Mouse (Mus musculus) spleen, adult 2 months (tissue): ENCODE data around the gene Hip1r. TPM values are rescaled to one million over a fixed set of nuclear protein-coding genes. Genes with fewer than 3 reads are reported as not detected.
A peak's percentile ranks its signal among the peaks of the same experiment; 100 is the strongest.

ENCODE experiments used
- DNase-seq, 2 experiments: peaks; one replicate each; pipeline versions ENCODE4 v3.0.0 to v3.0.0-alpha.2; 2012 to 2021; ENCODE audit warnings: low spot score in 2 of 2, low read depth in 1 of 2
- H3K27ac ChIP-seq: fragments of 200-500 bp; 2 replicates; pipeline ENCODE4 v1.5.1; 2012; ENCODE audit warnings: low read length, inconsistent platforms; ENCODE audit not compliant: insufficient read depth
- H3K27me3 ChIP-seq: fragments of 200-500 bp; 2 replicates; pipeline ENCODE4 v1.6.1; 2012; ENCODE audit warnings: mild to moderate bottlenecking, moderate library complexity, low read length, inconsistent platforms; ENCODE audit not compliant: control insufficient read depth, insufficient read depth
- H3K36me3 ChIP-seq: fragments of 200-500 bp; 2 replicates; pipeline ENCODE4 v1.6.1; 2012; ENCODE audit warnings: mild to moderate bottlenecking, low read length, inconsistent platforms; ENCODE audit not compliant: control insufficient read depth, insufficient read depth
- H3K4me1 ChIP-seq: fragments of 200-500 bp; 2 replicates; pipeline ENCODE4 v1.6.1; 2011; ENCODE audit warnings: inconsistent platforms; ENCODE audit not compliant: control insufficient read depth, insufficient read depth, insufficient read length
- H3K4me3 ChIP-seq: fragments of 200-500 bp; 2 replicates; pipeline ENCODE4 v1.5.1; 2011; ENCODE audit warnings: mild to moderate bottlenecking, inconsistent platforms; ENCODE audit not compliant: insufficient read depth, insufficient read length; ENCODE audit errors: extremely low read depth
- CTCF ChIP-seq: fragments of 200-500 bp; IDR thresholded peaks from 2 replicates; pipeline ENCODE4 v1.5.1; 2011; ENCODE audit warnings: mild to moderate bottlenecking, inconsistent platforms; ENCODE audit not compliant: insufficient read depth, insufficient read length, insufficient replicate concordance; ENCODE audit errors: extremely low read depth
- POLR2A ChIP-seq: fragments of 200-500 bp; IDR thresholded peaks from 2 replicates; pipeline ENCODE4 v1.6.1; 2011; ENCODE audit warnings: low read depth, low read length, inconsistent platforms
- whole genome bisulfite sequencing: fragments of 180-500 bp; shearing (Covaris S2); methylation state at CpG from one replicate; pipeline ENCODE4 v1.1.7; 2018; 5-methylcytosine and 5-hydroxymethylcytosine counted together
- polyA plus RNA-seq: library from polyadenylated mRNA; depleted of rRNA; stranded (reverse); fragments of >200 nt; gene quantifications from 2 replicates; pipeline ENCODE4 v1.2.3, GENCODE M21; 2012

Hip1r gene
- polyA plus RNA-seq, 1 experiment: 46.3 TPM

DNA sequence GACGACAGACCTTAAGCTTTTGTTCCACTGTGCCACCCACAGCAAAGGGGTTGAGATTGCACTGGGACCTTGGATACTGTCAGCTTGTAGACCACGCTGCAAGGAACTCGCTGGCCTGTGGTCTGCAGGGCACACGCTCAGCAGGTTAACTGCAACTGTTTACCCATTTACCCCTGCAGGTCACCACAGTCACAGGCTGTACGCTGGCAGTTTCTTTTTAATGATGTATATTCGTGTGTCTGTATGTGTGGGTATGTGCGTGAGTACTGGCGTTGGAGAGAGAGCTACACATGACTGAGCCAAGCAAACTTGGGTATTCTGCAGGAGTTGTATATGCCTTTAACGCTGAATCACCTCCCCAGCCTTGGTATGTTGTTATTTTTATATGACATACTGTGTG is 45.2 kb downstream of the Hip1r start:
- Histone ChIP-seq H3K4me1 (peaks cover 71% of the 10 kb centered on the region), H3K4me3 (no peak overlapping the region), H3K27ac (peak overlapping the region; percentile 51; the same call in 1 of the 2 replicates), H3K36me3 (no peaks in the 10 kb centered on the region), H3K27me3 (no peaks in the 10 kb centered on the region)
- 35% methylated on average over 9 of the region's 9 CpGs for WGBS
- no peak for DNase-seq
- TF ChIP-seq POLR2A: no peak
- TF ChIP-seq CTCF: no peak

DNA sequence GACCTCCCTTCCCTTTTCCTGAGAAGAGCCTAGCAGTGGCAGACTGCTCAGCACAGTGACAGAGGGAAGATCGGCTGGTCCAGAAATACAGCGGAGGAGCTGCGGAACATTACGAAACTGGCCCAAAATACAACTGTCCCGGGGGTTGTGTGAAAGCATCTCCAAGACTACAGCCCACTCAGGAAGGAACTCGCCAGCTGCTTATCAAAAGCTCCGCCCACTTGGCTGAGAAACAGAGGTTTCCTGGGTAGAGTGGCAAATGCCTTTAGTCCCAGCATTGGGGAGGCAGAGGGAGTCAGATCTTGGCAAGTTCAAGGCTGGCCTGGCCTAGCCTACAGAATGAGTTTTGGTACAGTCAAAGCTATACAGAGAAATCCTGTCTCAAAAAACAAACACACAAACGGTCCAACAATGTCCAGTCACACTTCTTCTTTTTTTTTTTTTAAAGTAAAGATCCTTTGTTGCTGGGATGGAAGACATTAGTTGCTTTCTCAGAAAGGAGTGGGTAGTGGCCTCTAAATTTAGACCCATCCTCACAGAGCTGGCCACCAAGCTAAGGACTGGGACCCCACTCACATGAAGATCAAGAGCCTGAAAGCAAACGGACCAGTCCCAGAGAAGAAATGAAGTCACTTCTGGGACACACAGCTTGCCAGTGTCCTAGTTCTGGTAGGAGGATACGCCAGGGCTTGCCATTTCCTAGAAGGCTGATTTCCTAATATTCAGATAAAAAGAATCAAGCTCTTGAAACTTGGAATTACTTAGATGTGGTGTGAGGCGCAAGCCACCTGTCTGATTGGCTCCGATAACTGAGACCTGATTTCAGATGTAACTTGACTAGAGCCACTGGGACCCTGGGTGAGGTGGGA is 46.2 kb downstream of the Hip1r start:
- H3K27ac ChIP-seq: peak overlapping the region; percentile 51
- WGBS: 29% methylated on average over 12 of the region's 12 CpGs
- no peaks in the 10 kb centered on the region for H3K36me3 ChIP-seq

DNA sequence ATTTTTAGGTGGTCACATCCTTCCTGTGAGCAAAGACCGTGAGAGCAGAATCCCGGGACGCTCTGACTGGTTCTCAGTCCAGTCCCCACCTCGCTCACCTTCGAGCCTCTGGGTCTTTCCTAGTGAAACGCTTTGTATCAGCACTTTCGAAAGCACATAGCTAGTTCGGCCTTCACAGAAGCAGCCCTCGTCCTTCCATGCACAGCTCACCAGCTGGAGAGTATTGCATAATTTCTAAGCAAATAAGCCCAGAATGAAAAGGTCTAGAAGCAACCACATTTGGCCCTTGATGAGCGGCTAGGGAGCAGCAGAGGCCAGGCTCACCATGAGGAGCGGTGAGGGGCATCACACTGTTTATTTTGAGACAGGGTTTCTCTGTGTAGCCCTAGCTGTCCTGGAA is 47.7 kb downstream of the Hip1r start:
- WGBS: 77% methylated on average over 11 of the region's 11 CpGs
- H3K4me1 ChIP-seq: peaks cover 76% of the 10 kb centered on the region
- no peak for DNase-seq

More for the DNA sequence above, 46.2 kb downstream of the Hip1r start:
- H3K4me1 ChIP-seq: peaks cover 69% of the 10 kb centered on the region
- DNase-seq: peak in 1 of 2 experiments; percentile 46
- 0 out of 2 replicates have a peak overlapping the region, but pooled peaks have one; percentile 1 for H3K4me3 ChIP-seq
- no peaks in the 10 kb centered on the region for H3K27me3 ChIP-seq
- TF ChIP-seq CTCF (no peak), POLR2A (no peak)

DNA sequence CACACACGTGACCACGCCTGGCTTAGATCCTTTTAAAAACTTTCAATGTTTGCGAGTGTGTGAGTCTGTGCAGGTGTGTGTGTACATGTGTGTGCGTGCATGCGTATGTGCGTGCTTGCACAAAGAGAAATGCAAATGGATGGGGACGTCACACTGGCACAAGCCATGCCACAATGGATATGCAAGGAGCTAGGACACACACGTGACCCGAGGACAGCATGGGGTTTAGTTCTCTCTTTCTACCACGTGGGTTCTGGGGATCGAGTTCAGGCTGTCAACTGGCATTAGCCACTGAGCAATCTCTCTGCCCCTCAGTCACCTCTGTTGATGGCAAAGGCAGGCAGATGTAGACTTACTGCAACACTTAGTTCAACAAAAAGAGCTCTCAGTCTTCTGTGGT is 48.3 kb downstream of the Hip1r start:
- no peak for DNase-seq
- peaks cover 77% of the 10 kb centered on the region for H3K4me1 ChIP-seq
- H3K27ac ChIP-seq: peak overlapping the region; percentile 87
- H3K4me3 ChIP-seq: no peak overlapping the region
- no peaks in the 10 kb centered on the region for H3K27me3 ChIP-seq
- H3K36me3 ChIP-seq: no peaks in the 10 kb centered on the region
- WGBS: 54% methylated on average over 11 of the region's 11 CpGs
- TF ChIP-seq POLR2A (no peak), CTCF (no peak)

More for the DNA sequence above, 47.7 kb downstream of the Hip1r start:
- H3K27ac ChIP-seq: no peak overlapping the region
- H3K4me3 ChIP-seq: no peak overlapping the region
- H3K27me3 ChIP-seq: no peaks in the 10 kb centered on the region
- no peaks in the 10 kb centered on the region for H3K36me3 ChIP-seq
- TF ChIP-seq POLR2A: no peak
- no peak for TF ChIP-seq CTCF

DNA sequence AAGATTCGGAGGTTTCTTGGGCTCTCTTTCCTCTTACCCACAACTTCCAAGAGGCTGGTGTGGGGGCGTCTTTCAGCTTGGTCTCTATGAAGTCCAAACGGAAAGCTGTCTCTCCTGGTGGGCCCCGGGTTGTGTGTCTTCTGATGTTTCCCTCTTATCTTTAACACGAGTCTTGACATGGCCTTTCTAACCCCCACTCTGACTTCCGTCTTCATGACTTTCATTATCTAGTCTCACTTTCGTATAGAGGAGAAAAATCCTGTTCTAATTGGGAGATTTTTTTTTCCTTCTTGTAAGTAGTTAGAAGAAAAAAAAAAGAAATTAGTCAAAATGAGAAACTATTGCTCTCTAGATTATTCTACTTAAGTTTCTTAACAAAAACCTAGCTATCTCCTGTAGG is 48.9 kb downstream of the Hip1r start:
- 3% methylated on average over 7 of the region's 7 CpGs for WGBS
- H3K27ac ChIP-seq: peak overlapping the region; percentile 87

DNA sequence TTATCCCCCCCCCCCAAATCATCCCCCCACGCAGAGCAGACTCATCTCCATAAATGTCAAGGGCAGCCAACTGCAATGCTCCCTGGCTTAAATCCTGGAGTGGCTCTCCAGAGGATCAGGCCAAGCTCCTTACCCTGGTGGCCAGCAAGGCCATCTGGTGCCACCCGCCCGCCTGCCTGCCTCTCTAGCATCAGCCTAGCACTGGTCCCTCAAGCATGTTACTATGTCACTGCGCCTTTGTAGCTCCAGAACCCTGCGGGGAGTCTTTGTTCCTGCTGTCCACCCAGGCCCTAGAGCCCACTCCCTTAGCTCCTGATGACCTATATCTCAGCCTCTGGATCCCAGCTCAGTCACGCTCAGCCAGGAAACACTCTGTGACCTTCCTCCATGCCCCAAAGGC is 51.2 kb downstream of the Hip1r start:
- Histone ChIP-seq H3K4me3 (no peak overlapping the region), H3K27me3 (no peaks in the 10 kb centered on the region), H3K36me3 (no peaks in the 10 kb centered on the region), H3K4me1 (peaks cover 54% of the 10 kb centered on the region), H3K27ac (peak overlapping the region; percentile 66)
- no peak for DNase-seq
- no peak for TF ChIP-seq CTCF
- 82% methylated on average over 6 of the region's 6 CpGs for WGBS

More for the DNA sequence above, 48.9 kb downstream of the Hip1r start:
- DNase-seq: no peak
- no peaks in the 10 kb centered on the region for H3K36me3 ChIP-seq
- peaks cover 74% of the 10 kb centered on the region for H3K4me1 ChIP-seq
- TF ChIP-seq POLR2A: no peak
- TF ChIP-seq CTCF: no peak
- H3K27me3 ChIP-seq: no peaks in the 10 kb centered on the region
- H3K4me3 ChIP-seq: peak overlapping the region; percentile 17; the same call in 1 of the 2 replicates

DNA sequence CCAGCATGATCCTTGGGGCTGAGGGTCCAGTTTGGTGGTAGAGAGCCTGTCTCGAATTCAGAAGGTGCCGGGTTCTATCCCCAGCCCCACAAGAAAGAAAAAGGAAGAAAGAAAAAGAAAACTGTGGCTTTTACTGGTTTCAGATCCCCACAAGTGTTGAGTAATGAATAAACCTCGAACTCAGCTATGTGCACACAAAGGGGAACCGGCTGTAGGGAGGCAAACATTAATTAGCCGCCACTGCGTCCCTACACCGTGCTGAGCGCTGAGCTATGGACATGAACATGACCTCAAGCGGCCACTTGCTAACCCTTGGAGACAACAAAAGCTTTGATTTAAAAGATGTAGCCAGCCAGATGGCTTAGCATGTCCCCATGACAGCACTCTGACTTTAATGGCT is 51.7 kb downstream of the Hip1r start:
- TF ChIP-seq CTCF (no peak), POLR2A (no peak)
- H3K27ac ChIP-seq: peak overlapping the region; percentile 66
- WGBS: 18% methylated on average over 9 of the region's 9 CpGs
- H3K4me1 ChIP-seq: peaks cover 50% of the 10 kb centered on the region
- H3K36me3 ChIP-seq: no peaks in the 10 kb centered on the region
- no peak overlapping the region for H3K4me3 ChIP-seq
- no peaks in the 10 kb centered on the region for H3K27me3 ChIP-seq
- DNase-seq: no peak
